Mouse (Mus musculus) intestine, embryonic 14.5 days (tissue): ENCODE measurements at regions not wholly inside any gene's neighbourhood (a gene's known extent, or its start where the extent isn't known, plus 50 kb on each side); places are given as distances from the start of the nearest gene placed in this dataset.
A peak's percentile ranks its signal among the peaks of the same experiment; 100 is the strongest.

Experiments
- ATAC-seq: fragments of 200-750 bp; cut with Nextera tagmentation; replicated peaks from 2 replicates; pipeline ENCODE4 v1.8.0; 2017; ENCODE audit warnings: low read depth, moderate number of reproducible peaks, moderate TSS enrichment, moderate library complexity; ENCODE audit not compliant: low FRiP score, low TSS enrichment
- DNase-seq: peaks from one replicate; pipeline ENCODE4 v3.0.0-alpha.2; 2018; ENCODE audit warnings: low spot score
- H3K27ac ChIP-seq: fragments of 300-500 bp; sonication (generic); 2 replicates; pipeline ENCODE4 v1.5.1; 2014; ENCODE audit warnings: low read depth, mild to moderate bottlenecking, control low read depth
- H3K27me3 ChIP-seq: fragments of 300-500 bp; sonication (generic); replicated peaks from 2 replicates; pipeline ENCODE4 v1.6.1; 2014; ENCODE audit warnings: low read length, control low read depth; ENCODE audit not compliant: control insufficient read depth, insufficient read depth
- H3K36me3 ChIP-seq: fragments of 300-500 bp; sonication (generic); 2 replicates; pipeline ENCODE4 v1.6.1; 2014; ENCODE audit warnings: low read length, control low read depth; ENCODE audit not compliant: control insufficient read depth, insufficient read depth
- H3K4me1 ChIP-seq: fragments of 300-500 bp; sonication (generic); replicated peaks from 2 replicates; pipeline ENCODE4 v1.6.1; 2014; ENCODE audit warnings: low read length, control low read depth, mixed read lengths; ENCODE audit not compliant: control insufficient read depth, insufficient read depth
- H3K4me2 ChIP-seq: fragments of 300-500 bp; sonication (generic); 2 replicates; pipeline ENCODE4 v1.6.1; 2014; ENCODE audit warnings: low read length
- H3K4me3 ChIP-seq: fragments of 300-500 bp; sonication (generic); 2 replicates; pipeline ENCODE4 v1.5.1; 2014; ENCODE audit warnings: low read depth, low read length, control low read depth, mixed read lengths
- H3K9ac ChIP-seq: fragments of 300-500 bp; sonication (generic); 2 replicates; pipeline ENCODE4 v1.6.1; 2014; ENCODE audit warnings: mild to moderate bottlenecking, low read length
- H3K9me3 ChIP-seq: fragments of 300-500 bp; sonication (generic); 2 replicates; pipeline ENCODE4 v1.6.1; 2016; ENCODE audit warnings: low read length, control low read depth; ENCODE audit not compliant: control insufficient read depth
- WGBS: fragments of 180-500 bp; shearing (Covaris S2); extraction: QIAGEN DNeasy Blood & Tissue Kit; methylation state at CpG from one replicate; pipeline ENCODE4 v1.1.7; 2014; 5-methylcytosine and 5-hydroxymethylcytosine counted together

DNA sequence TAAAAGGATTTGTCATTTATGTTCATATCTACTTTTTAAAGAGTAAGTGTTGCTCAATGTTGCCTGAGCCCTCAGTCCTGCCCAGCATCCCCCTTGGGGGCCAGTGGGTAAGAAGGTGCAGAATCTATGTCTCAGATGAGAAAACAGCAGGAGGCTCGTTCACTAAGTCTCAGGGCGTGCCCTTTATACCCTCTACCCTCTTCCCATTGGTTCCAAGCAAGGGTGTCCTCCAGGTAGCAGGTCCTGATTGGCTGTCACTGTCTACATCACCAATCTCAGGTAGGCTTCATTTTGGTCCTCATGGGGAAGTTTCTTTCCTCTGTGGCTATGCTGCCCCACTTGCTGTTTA is 420.3 kb downstream of the Basp1 start:
- ATAC-seq = no peak

DNA sequence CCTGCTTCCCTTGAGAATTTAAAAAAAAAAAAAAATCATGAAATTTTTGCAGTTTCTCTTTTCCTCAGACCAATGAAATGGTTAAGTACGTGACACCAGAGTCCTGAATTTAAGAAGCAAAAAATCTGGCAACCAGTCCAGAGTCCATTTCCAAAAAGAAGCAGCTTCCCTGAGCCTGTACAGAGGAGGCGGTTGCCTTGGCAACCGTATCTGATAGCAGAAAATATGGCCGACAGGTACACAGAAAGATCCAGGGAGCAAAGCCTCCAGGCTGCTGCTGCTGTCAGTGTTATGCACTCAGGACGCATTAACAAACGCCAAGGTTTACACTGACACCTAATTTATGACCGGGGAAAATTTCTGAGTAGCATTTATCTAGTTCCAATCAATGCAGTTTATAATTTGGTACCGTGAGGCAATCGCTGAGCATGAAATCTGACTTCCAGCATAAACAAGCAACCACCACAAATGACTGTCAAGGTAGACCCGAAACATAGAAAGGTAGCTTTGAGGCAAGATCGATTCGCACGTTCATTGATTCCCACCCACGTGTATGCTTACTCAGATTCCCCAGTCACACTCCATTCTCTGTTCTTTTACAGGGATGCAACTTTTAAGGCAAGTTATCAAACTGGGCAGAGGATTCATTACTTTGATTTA is 420.8 kb downstream of the Basp1 start:
- ATAC-seq = no peak

More for the DNA sequence above, 420.3 kb downstream of the Basp1 start:
- H3K27me3 ChIP-seq = no peaks in the 10 kb centered on the region
- no peak overlapping the region for H3K27ac ChIP-seq
- no peaks in the 10 kb centered on the region for H3K9me3 ChIP-seq
- WGBS = 80% methylated on average over 2 of the region's 2 CpGs
- H3K36me3 ChIP-seq = no peaks in the 10 kb centered on the region
- no peak overlapping the region for H3K4me3 ChIP-seq
- H3K4me2 ChIP-seq = no peak overlapping the region
- no peaks in the 10 kb centered on the region for H3K4me1 ChIP-seq
- DNase-seq = no peak
- H3K9ac ChIP-seq = no peak overlapping the region

DNA sequence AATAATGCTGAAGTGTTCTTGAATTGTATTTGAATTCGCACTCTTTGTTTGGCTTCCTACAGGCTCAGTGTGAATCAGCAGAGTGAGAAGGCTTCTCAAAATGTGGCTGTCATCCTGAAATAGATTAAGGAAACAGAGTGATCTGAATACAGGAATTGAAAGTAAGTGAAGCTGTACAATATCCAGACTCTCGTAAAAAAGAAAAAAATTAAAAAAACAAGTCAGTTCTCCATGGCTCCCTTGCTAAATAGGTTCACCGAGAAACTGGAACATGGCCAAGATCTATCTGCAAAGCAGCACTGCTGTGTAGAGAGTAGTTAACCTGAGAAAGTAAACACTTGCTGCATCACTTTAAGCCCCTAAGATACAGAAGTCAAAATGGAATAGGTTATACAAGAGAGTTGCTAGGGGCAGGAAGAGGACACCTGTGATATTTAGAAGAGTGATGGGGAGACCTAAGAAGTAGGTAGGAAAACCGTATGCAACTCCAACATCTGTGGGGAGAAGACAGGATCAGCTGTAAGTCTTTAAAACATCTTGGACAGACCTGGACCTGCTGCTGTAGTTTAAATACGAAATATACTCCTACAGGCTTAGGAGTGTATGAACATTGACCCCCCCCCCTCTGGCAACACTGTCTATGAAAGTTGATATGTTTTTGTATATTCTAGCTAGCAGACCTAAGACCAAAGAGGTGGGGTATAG is 423.3 kb downstream of the Basp1 start:
- Histone ChIP-seq H3K9ac (no peak overlapping the region), H3K4me1 (no peaks in the 10 kb centered on the region), H3K27me3 (no peaks in the 10 kb centered on the region), H3K27ac (no peak overlapping the region), H3K4me3 (no peak overlapping the region), H3K9me3 (no peaks in the 10 kb centered on the region), H3K4me2 (no peak overlapping the region), H3K36me3 (no peaks in the 10 kb centered on the region)
- WGBS = 41% methylated on average over 5 of the region's 5 CpGs
- ATAC-seq (peak; percentile 32; the same call in 1 of the 2 replicates), DNase-seq (no peak)

More for the DNA sequence above, 420.8 kb downstream of the Basp1 start:
- H3K9me3 ChIP-seq = no peaks in the 10 kb centered on the region
- H3K4me2 ChIP-seq = no peak overlapping the region
- H3K36me3 ChIP-seq = no peaks in the 10 kb centered on the region
- H3K27me3 ChIP-seq = no peaks in the 10 kb centered on the region
- H3K27ac ChIP-seq = no peak overlapping the region
- H3K9ac ChIP-seq = no peak overlapping the region
- 78% methylated on average over 14 of the region's 14 CpGs for WGBS
- no peaks in the 10 kb centered on the region for H3K4me1 ChIP-seq
- no peak for DNase-seq
- no peak overlapping the region for H3K4me3 ChIP-seq

DNA sequence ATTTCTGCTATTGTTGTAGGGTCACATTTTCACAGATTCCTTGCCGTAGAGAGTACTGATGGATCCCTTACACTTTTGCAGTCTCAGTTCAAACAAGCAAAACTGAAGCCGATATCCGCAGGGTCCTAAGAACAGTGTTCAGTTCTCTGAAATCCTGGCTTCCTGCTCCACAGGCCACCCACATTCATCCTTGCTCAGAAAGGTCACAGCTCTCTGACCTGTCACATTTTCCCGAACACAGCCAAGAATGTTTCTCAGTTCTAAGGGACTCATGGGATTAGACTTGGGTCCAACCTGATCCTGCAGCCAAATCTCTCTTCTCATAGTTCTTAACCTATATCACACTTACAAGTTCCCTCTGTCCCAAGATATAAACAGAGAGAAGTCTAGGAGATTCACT is 432.7 kb downstream of the Basp1 start:
- Histone ChIP-seq H3K4me3 (no peak overlapping the region), H3K4me1 (no peaks in the 10 kb centered on the region), H3K27me3 (no peaks in the 10 kb centered on the region), H3K4me2 (no peak overlapping the region), H3K36me3 (no peaks in the 10 kb centered on the region), H3K9ac (no peak overlapping the region), H3K9me3 (no peaks in the 10 kb centered on the region), H3K27ac (no peak overlapping the region)
- WGBS = 41% methylated on average over 4 of the region's 4 CpGs
- DNase-seq (no peak), ATAC-seq (no peak)

DNA sequence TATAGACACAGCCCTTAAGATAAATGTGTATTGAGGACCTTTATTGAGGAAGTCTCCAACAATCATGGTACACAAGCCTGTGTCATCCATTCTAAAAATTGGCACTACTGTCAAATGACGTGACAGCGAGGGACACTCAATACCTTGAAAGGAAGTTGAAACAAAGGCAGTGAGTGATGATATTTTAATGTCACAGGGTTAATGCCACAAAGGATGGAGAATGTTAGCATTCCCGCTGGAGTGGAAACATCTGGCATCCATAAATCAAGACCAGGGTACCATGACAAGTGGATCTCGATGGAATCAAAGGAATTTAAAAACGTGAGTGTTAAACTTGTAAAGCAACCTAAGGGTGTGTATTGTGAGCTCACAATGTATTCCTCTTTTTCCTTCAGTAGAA is 441.5 kb downstream of the Basp1 start:
- DNase-seq = no peak

DNA sequence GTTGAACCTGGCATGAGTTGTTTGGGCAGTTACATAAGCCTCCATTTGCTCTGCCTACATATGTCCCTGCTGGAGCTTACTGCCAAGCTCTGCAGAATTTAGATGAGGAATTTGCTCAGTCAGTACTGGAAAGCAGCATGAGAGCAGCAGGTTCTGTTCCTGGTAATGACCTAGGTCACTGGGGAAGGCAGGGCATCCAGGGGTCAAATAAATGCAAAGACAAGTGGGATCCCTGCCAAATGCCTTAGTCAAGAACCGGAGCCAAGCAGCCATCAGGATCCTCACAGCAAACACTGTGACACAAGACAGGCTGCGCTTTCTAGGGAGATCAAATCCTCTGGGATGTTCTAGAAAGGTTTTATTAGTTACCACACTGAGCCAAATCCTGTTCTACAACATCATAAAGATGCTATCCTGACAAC is 444.2 kb downstream of the Basp1 start:
- no peak for DNase-seq
- Histone ChIP-seq H3K9ac (no peak overlapping the region), H3K4me3 (no peak overlapping the region), H3K27ac (no peak overlapping the region), H3K4me1 (0 out of 2 replicates have a peak, but pooled peaks cover 3% of the 10 kb centered on the region), H3K27me3 (no peaks in the 10 kb centered on the region), H3K36me3 (no peaks in the 10 kb centered on the region), H3K9me3 (no peaks in the 10 kb centered on the region), H3K4me2 (no peak overlapping the region)
- no peak for ATAC-seq
- 30% methylated on average over 2 of the region's 2 CpGs for WGBS

More for the DNA sequence above, 441.5 kb downstream of the Basp1 start:
- WGBS = 19% methylated on average over 5 of the region's 5 CpGs
- Histone ChIP-seq H3K9me3 (no peaks in the 10 kb centered on the region), H3K4me2 (no peak overlapping the region), H3K4me3 (no peak overlapping the region), H3K27ac (no peak overlapping the region), H3K9ac (no peak overlapping the region), H3K4me1 (0 out of 2 replicates have a peak, but pooled peaks cover 3% of the 10 kb centered on the region), H3K36me3 (no peaks in the 10 kb centered on the region), H3K27me3 (no peaks in the 10 kb centered on the region)
- no peak for ATAC-seq

DNA sequence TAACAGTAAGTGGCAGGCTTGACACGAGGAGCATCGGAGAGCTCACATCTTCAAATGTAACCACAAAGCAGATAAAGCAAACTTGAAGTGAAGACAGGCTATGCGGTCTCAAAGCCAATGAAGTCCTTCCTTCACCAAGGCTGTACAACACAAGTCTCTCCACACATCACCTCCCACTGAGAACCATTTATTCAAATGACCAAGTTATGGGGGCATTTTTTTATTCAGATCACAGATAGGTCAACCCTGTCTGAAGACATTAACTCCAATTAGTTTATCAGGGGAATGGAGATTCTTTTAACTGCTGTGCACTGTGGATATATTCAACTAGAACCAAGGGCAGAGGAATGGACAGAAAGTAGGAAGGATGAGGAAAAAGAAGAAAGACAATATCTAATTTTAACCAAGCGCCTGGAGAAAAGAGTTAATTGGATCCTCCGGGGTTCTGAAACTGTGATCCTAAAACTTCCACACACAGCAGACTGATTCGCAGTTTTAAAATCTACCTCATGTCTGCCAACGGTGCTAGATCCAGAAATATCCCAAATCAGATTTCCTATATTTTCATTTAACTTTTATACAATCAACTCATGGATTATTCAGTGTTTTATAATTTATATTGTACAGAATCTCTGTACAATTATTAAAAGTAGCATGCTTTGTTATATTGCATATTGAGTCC is 444.8 kb downstream of the Basp1 start:
- ATAC-seq (no peak), DNase-seq (no peak)
- Histone ChIP-seq H3K4me2 (no peak overlapping the region), H3K27ac (no peak overlapping the region), H3K9ac (no peak overlapping the region), H3K36me3 (no peaks in the 10 kb centered on the region), H3K4me3 (no peak overlapping the region), H3K27me3 (no peaks in the 10 kb centered on the region), H3K9me3 (no peaks in the 10 kb centered on the region), H3K4me1 (0 out of 2 replicates have a peak, but pooled peaks cover 3% of the 10 kb centered on the region)
- WGBS = 87% methylated on average over 7 of the region's 7 CpGs

DNA sequence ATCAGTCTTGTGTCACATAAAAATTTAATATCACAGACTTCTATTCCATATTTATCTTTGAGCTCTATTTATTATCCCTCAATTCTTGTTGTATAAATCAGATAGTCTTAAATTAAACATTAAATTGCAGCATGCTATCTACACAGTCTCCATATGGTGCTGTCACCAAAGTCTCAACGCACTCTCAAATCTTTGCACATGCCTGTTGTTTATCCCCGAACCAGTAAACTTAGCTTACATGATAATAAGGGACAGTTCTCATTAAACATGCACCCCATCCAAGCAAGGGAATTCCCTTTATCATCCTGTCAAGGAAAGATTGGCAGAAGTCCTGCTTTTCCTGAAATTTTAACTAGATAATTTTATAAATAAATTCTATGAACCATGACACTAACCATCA is 483.8 kb downstream of the Basp1 start:
- Histone ChIP-seq H3K27me3 (no peaks in the 10 kb centered on the region), H3K4me2 (no peak overlapping the region), H3K4me3 (no peak overlapping the region), H3K9ac (no peak overlapping the region), H3K9me3 (no peaks in the 10 kb centered on the region), H3K4me1 (no peaks in the 10 kb centered on the region), H3K27ac (no peak overlapping the region), H3K36me3 (no peaks in the 10 kb centered on the region)
- ATAC-seq (no peak), DNase-seq (no peak)
- whole genome bisulfite sequencing = 71% methylated on average over 2 of the region's 2 CpGs
